Mouse (Mus musculus) lung, postnatal 10 days (tissue): ENCODE data around the gene Bmp2.

Experiments used
- DNase-seq: peaks from one replicate; pipeline ENCODE4 v3.0.0; 2021

The Bmp2 gene

GRCm38 (mm10) chr2:133565995-133566710 lies 14.2 kb downstream of the Bmp2 start:
- DNase-seq, result peak; percentile 31

- no peak for DNase-seq
Observed at GRCm38 (mm10) chr2:133591562-133592255, 39.8 kb downstream of the Bmp2 start.
